Mouse (Mus musculus) urinary bladder, adult 18-20 months (tissue): ENCODE results near the gene Gusb.
A peak's percentile ranks its signal among the peaks of the same experiment; 100 is the strongest.
"Not testable (repeated sequence)": the region's sequence is repeated elsewhere in the genome, so short reads cannot be mapped to it uniquely, and the experiment has no call there.

ENCODE experiments used
- DNase-seq, 2 experiments: peaks; one replicate each; pipeline ENCODE4 v3.0.0; 2022; ENCODE audit warnings: low spot score in 2 of 2, mixed read lengths in 2 of 2

The Gusb gene

GRCm38 (mm10) chr5:130002301-130003146 is at the start of gene Gusb:
Gene Gusb, minus strand, starts transcription at chr5:130003049.
- peak; percentile 77 to 86 for DNase-seq

GRCm38 (mm10) chr5:130052510-130052909 is 49.7 kb upstream of the Gusb start:
- no peak for DNase-seq

- no peak for DNase-seq
These were observed 48.4 kb upstream of the Gusb start for GRCm38 (mm10) chr5:130051073-130051860.

- no peak for DNase-seq
These were observed 47.6 kb upstream of the Gusb start for GRCm38 (mm10) chr5:130050416-130050815.

GRCm38 (mm10) chr5:130048786-130049520 is 46.1 kb upstream of the Gusb start:
- peak in 1 of 2 experiments; percentile 56 for DNase-seq

DNA sequence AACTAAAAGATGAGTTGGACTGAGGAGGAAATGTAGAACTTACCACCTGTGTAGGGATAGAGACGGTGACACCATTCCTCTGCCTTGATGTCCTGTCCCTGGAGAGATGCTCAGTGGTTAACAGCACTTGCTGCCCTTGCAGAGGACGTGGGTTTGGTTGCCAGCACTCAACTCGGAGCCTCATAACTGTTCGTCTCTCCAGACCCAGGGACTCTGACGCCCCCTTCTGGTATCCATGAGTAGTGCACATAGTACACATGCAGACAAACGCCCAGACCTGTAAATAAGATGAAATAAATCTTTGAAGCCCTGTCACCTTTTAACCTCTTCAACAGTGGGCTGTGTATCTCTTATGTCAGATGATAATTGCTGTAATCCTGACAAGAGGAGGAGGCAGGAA is 44.2 kb upstream of the Gusb start:
- DNase-seq = no peak

DNA sequence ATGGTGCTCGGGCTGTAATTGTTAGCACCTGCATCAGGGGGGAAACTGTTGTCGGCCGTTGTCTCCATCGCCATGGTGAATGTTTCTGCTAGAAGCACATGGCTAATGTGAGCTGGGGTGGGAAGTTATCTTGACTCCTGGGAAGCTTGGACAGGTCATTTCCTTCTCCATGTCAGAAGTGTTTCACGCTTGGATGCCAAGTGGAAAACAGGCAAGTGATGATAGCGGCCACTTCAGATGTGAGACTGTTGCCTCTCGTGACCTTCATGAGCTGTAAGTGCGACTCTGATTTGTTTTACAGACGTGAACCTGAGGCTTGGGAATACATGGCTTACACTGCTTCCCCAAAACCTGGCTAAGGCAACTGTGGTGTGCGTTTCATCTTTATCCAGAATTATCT is 43.7 kb upstream of the Gusb start:
- DNase-seq = no peak

- no peak for DNase-seq
These were observed 43.3 kb upstream of the Gusb start for GRCm38 (mm10) chr5:130046100-130046499.

GRCm38 (mm10) chr5:130044201-130044695 is 41.4 kb upstream of the Gusb start:
- DNase-seq = peak in 1 of 2 experiments; percentile 54

GRCm38 (mm10) chr5:130043741-130044140 is 40.9 kb upstream of the Gusb start:
- no peak for DNase-seq

DNA sequence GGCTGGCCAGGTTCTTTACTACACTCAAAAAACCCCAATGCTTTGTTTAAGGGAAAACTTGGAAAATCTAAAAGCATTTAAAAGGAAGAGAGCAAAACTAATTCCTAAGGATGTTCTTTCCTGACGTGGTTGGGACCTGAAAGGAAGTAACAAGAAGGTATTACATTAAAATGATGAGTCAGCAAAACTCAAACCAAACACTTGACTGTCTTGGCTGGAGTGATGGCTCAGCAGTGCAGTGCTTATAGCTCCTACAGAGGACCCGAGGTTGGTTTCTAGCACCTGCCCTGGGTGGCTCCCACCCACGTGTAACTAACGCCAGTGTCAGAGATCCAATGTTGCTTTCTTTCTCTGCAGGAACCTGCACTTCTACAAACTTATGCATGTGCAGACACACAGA is 38.4 kb upstream of the Gusb start:
- no peak for DNase-seq

GRCm38 (mm10) chr5:130040797-130041196 is 37.9 kb upstream of the Gusb start:
- DNase-seq = no peak

GRCm38 (mm10) chr5:130037752-130038455 is 35.1 kb upstream of the Gusb start:
- peak in 1 of 2 experiments; percentile 41 for DNase-seq

- not testable (repeated sequence) for DNase-seq
These were observed 33.5 kb upstream of the Gusb start for GRCm38 (mm10) chr5:130036300-130036699.

- DNase-seq = no peak
These were observed 31.0 kb upstream of the Gusb start for GRCm38 (mm10) chr5:130033869-130034268.

DNA sequence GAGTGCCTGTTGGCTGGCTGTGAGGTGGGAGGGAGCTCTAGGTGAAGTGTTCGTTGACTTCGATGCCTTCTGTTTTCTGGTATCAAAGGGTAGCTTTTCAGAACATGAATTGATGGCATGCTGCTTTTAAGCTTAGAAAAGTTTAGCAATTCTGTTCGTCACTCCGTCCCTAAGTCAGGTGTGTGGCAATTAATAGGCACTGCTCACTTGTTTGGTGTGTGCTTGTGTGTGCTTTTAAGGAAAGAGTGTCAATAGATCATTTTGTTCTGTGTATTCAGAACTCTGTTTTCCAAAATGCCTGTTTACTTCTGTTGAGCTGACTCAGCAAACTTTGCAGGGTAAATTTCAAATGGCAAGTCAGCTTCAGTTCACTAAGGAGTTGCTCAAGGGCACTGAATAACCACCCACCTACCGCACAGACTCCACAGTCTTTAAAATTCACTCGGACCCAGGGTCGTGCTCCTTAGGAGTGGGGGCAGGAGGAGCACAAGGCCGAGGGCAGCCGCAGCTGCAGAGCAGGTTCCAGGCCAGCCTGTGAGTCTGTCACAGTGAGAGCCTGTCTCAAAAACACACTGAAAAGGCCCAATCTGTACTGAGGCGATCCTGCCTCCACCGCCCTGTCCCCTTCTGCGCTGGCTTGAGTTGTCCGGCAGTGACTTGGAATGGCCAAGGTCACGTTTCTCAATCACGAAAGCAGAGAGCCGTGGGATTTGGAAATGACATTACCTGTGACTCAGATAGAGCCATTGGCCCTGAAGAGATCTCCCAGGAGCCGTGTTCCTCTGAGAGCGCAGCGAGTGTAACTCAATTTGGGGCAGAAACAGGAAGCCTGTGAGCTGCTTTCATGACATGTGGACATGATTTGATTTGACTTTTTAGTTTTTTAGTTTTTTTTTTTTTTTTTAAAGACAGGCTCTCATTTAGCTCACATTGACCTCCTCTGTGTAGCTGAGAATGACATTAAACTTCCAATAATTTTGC is 28.9 kb upstream of the Gusb start:
- no peak for DNase-seq

DNA sequence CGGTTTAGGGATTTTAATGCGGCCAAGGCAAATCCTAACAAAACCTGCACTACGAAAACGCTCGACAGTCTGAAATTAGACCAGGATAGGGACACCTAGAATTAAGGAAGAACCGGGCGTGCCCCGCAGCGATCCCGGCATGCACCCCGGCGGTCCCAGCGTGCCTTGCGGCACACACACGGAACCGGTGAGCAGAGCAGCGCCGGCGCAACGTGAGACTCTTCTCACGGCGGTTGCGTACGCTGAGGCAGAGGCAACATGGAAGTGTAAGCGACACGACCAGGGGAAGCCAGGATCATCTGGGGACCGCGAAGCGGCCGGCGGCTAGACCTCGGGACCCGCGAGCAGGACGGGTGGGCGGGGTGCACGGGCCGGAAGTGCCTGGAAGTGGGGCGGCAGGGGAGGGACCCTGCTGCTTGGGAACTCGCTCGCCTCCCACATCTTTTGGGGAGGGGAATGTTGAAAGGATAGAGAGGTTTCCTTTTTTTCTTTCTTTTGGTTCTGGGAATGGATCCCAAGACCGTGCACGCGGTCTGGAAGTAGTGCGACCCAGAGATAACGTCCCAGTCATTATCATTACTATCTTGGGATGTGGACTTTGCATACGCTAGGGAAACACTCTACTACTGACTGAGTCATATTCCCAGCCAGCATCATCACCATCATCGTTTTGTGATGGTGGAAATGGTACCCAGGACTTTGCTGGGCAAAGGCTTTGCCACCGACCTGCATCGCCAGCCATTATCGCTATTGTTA is 26.5 kb upstream of the Gusb start, which contains the start of the genes Asl and Crcp:
Gene Asl, minus strand, starts transcription at position 106 of the 756 bp plus-strand sequence.
Gene Crcp, plus strand, starts transcription at position 149 of the 756 bp plus-strand sequence.
- DNase-seq = peak; percentile 78 to 87

DNA sequence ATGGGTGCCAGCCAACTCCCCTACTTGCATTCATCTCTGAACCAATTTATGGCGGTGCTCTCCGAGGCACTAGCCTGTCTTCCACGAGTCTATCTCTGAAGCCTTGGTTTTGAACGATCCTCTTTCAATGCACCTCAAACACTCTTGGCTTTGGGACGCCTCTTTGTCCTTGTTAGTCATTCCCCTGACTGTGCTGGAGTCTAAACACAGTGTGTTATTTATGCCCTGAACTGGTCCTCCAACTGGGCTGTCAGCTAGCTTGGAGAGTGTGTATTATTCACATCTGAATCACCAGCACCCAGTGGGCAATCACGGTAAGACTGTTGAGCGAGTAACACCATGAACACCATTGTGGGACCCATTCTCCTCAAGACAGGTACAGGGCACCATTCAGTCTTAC is 24.8 kb upstream of the Gusb start:
- no peak for DNase-seq

- no peak for DNase-seq
These were observed 24.3 kb upstream of the Gusb start for GRCm38 (mm10) chr5:130027134-130027533.
